Mouse (Mus musculus) right cerebral cortex, postnatal 4 days (tissue): ENCODE results near the gene Nkain1.
A peak's percentile ranks its signal among the peaks of the same experiment; 100 is the strongest.

Experiments used
- DNase-seq: peaks from one replicate; pipeline ENCODE4 v3.0.0-alpha.2; 2022

Gene Nkain1

GRCm38 (mm10) chr4:130574048-130574413, at the start of gene Nkain1:
Gene Nkain1, minus strand, starts transcription at chr4:130574173.
- DNase-seq: peak; percentile 62

DNA sequence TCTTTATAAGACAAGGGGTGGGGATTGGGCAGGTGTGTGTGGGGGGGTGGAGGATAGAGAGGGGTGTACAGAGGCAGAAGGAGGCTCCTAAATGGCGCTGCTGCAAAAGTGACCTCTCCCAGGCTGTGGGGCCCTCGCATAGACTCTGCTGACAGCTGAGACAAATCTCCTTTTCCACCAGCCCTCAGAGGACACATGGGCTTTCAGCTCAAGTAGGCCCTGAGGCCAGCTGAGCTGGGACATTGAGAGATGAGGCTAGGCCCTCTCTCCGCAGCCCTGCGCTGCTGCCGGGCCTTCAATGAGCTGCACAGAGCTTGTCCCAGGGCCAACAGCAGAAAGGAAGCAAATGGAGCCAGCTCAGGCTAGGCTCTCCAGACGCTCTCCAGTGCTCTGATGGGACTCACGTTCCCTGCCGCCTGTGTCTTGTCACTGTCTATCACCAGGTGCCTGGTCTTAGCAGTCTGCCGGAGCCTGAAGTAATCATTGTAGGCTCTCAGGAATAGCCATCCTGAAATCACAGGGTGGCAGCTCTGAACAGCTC, 4.8 kb upstream of the Nkain1 start:
- no peak for DNase-seq

DNA sequence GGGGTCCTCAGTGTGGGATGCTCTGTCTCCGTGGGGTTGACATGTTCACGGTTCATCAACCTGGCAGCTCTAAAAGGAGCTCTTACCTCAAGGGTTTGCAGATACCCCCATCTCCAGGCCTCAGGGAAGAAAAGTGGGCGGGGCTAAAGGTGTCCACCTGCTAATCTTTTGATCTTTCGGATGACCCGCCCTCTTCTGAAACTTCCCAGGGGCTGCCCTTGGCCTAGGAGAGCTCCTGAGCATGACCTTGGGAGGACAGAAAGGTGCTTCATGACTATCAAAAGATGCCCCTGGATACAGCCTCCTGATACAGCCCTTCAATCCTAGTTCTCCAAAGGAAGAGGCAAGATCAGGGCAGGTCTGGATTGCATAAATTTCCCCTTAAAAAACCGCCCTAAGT, 3.1 kb upstream of the Nkain1 start:
- DNase-seq: no peak

GRCm38 (mm10) chr4:130576247-130576931, 2.4 kb upstream of the Nkain1 start:
- DNase-seq: no peak

- DNase-seq: no peak
Measured at GRCm38 (mm10) chr4:130575533-130575932, 1.6 kb upstream of the Nkain1 start.

- DNase-seq: no peak
Measured at GRCm38 (mm10) chr4:130574861-130575460, 988 bp upstream of the Nkain1 start.

DNA sequence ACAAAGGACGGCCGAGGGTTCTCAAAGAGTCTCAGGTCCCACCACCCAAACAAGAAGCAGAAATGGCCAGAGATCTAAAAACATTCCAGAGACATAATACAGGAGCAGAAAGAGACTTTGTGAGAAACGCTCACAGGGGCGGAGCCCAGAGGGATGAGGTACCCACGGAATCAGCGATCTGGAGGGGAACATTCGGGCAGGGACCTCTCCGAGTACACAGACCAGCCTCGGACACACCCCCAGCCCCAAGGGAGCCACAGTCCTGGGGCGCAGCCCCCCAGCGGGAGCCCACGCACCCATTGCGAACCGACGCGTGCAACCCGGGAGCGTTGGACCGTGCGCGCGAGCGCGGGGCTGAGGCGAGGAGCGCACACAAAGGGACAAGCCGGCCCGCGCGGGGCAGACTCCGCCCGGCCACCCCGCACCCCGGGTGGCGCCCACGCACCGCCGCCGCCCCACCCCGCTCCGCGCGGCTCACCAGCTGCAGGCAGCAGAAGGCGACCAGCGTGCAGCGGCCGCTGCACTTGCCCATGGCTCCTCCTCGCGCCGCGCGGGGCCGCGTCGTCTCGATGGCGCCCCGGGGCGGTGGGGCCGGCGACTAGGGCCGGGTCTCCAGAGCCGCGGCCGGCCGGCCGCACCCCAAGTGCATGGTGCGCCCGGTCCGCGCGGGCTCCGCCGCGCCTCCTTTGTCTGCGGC, 474 bp downstream of the Nkain1 start:
- DNase-seq: peak; percentile 55

- DNase-seq: no peak
Measured at GRCm38 (mm10) chr4:130573012-130573350, 992 bp downstream of the Nkain1 start.

DNA sequence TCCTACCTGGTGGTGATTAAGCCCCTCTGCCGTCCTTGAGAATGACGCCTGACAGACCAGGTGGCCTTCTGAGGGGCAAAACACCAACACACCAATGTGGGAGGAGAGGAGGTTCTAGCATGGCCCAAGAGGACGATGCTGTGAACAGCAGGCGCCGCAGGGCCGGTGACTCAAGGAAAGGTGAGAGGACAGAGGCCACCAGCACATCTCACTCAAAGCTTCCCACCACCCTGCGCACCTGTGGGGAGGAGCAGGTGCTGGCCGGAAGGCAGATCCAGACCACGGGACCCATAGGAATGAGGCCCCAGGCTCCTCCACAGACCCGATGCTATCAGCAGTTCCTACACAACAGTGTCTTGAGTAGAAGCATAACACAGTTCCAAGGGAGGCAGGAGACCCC, 1.4 kb downstream of the Nkain1 start:
- no peak for DNase-seq

GRCm38 (mm10) chr4:130570941-130571720, 2.8 kb downstream of the Nkain1 start:
- DNase-seq: no peak

DNA sequence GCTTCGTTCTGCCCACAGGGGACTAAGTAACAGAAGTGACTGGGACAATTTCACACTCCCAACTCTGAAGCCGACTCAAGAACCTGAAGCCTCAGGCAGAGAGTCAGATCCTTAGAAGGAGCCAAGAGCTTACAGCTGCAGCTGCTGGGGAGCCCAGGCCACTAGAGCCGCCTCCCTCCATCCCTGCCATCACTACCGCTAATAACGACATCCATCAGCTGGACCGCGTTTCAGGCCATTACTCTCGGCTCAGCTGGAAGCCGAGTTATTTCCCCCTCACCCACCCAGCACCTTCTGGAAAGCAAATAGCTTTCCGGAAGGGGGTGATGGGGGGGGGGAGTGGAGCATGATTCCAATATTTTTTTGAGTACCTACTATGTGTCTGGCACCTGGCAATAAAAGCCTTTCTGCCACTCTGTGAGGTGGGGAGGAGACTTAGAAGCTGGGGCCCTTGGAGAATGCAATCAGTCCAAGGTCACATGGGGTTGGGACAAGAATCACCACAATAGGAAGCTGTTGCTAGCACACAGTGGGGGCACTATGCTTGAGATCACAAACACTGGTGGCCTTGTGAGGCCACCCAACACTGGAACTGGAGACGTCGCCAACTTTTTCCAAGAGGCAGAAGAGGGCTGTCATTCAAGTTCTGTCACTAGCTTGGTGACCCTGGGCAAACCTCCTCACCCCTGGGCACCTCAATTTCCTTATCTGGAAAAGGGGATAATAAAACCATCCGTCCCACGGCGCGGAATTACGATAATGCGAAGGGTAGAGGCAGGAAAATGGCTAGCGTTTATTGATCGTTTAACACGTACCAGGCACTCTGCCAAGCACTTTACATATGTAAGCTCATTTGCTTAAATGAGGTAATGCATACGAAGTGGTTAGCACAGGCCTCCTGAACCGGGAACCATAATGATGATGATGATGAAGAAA, 5.7 kb downstream of the Nkain1 start:
- DNase-seq: no peak

DNA sequence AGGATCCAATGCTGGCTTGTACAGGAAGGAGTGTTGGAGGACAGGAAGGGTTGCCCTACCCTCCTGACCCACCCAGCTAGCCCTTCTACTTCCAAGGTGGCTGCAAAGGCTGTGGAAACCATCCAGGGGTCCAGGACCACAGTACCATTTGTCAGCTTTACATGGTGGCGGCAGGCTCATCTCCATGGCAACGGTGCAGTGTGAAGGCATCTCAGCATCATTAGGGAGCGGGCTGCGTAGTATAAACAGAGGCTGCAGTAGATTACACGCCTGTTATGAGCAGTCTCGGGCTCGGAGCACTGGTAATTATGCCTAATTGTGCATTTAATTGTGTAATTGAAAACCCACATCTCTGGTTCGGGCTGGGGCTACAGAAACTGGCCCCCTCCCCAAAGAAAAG, 10.2 kb downstream of the Nkain1 start:
- DNase-seq: no peak

GRCm38 (mm10) chr4:130563260-130563756, 10.7 kb downstream of the Nkain1 start:
- DNase-seq: no peak

DNA sequence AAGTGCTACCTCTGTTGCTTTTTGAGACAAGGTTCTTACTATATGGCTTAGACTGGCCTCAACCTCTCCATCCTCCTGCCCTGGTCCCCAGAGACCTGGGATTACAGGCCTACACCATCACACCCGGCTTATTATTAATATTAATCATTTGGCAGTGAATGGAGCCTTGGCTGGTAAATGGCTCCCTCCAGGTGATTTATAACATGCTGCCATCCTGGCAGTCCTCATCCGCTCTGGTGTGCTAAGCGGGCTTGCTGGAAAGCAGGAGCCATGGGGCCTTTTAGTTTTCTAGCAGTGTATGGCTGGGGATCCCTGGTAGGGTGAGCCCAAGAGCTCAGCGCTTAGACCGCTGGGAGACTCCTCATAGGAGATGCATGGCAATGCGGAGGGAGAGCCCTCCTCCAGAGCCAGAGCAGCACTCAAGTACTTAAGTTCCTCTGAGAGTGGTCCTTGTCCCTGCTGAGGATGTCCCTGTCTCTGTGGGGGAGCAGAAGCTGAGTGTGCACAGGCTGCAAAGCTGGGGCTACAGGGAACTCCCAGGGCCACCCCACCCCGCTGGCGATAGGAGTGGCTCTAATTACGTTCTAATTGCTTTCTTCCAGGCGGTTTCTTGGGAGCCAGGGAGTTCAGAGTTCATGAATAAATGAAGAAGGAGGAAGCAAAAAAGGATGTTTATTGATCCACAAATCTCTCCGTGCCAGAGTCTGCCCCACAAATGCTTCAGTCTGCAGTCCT, 13.2 kb downstream of the Nkain1 start:
- no peak for DNase-seq

DNA sequence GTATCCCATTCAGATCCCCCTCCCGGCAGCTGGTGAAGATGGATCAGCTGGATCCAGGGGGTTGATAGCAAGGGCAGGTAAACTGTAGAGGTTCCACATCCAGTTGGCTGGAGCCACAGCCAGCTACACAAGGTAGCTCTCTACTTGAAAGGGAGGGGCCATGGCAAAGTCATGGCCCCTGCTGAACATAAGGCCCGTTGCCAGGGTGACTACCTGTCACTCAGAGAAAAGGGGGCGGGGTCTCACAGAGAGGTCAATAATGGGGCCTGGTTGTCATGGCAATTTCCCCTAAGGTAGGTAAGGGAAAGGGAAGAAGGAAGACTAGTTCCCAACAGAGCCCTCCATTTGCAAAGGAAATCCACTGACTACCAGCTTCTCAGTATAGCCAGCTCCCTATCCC, 14.8 kb downstream of the Nkain1 start:
- no peak for DNase-seq

DNA sequence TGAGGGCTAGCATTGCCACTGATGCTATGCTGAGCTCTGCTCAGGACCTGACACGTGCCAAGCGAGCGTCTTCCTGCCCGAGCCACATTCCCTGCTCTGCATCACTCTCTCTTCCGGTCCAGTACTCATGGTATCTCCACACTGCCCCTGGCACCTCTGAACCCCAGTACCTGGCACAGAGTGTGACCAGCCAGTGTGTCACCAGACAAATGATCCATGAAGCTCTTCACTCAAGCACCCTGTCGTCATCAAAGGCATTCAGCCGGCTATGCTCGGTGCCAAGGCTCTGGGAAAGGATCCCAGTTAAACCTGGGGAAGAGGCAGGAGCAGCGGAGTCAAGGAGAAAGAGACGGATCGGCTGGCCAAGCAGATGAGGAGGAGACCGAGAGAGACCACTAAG, 16.1 kb downstream of the Nkain1 start:
- no peak for DNase-seq

DNA sequence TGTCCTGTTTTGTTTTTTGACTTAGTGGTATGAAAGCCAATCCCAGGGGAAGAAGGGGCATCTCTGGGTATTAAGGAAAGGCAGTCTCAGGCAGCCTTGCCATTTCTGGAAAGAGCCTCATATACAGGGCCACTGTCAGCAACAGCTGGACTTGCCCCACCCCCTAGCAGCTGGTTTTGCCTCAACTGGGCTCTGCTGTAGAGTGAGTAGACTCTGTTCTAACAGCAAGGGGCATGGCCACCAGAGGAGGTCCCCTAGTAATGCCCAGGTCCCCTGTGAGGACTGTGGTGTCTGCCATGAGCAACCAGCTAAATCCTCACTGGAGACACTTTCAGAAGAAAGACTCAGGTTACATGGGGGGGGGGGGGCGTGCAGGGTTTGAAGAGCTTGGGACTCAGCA, 17.0 kb downstream of the Nkain1 start:
- DNase-seq: no peak

DNA sequence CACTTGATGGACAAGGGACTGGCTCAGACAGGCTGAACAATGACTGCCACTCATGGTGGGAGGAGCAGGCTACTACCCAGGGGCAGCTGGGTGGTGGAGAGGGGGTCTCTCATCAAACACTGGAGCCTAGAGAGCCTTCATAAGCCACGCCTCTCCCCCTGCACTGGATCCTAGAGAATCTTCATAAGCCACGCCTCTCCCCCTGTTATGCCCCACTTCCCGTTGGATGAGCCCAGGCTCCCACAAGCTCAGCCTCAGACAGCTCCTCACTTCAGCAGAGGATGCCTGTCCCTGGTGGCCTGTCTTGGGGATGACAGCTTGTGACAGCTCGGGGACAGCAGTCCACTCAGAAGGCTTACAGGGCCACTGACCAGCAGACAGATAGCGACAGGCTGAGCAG, 17.7 kb downstream of the Nkain1 start:
- DNase-seq: no peak

DNA sequence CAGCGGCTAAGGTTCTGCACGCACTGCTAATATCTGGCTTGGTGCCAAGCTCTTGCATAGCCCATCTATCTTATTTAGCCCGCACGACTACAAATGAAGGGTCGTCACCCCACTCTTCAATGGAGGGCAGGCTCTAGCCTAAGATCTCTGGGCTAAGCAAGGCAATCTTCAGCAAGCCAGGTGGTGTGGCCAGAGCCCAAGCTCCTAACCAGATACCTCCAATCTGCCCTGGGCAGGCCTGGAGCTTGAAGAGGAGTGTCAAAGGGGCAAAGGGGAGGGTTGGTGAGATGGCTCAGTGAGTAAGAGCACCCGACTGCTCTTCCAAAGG, 20.9 kb downstream of the Nkain1 start:
- no peak for DNase-seq

GRCm38 (mm10) chr4:130552312-130553120, 21.5 kb downstream of the Nkain1 start:
- no peak for DNase-seq

DNA sequence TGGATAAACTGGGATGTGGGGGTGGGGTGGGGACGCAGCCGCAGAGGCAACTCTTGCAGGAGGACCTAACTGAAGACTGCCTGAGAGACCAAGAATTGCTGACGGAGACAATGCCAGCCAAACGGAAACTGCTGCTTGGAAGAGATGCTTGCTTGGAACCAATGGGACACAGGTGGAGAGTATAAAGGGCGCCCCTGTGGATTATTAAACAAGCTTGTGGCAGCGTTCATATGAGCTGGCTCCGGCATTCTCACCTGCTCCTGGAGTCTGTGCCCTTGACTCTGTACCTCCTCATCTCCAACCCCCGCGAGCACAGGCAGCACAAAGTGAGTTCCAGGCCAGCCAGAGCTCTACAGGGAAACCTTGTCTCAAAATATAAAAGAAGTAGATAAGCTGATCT, 23.5 kb downstream of the Nkain1 start:
- no peak for DNase-seq
